Mouse (Mus musculus) liver, adult 2 months (tissue): ENCODE results near the gene Plpp7. TPM values are rescaled to one million over a fixed set of nuclear protein-coding genes. Genes with fewer than 3 reads are reported as not detected.

Experiments used
- DNase-seq: peaks from one replicate; pipeline ENCODE4 v3.0.0-alpha.2; 2011; ENCODE audit warnings: low read depth, low spot score; ENCODE audit errors: extremely low read depth
- H3K27ac ChIP-seq: fragments of 200-500 bp; replicated peaks from 2 replicates; pipeline ENCODE4 v1.5.1; 2012; ENCODE audit warnings: low read depth, mild to moderate bottlenecking, control low read depth, inconsistent platforms, low read length; ENCODE audit not compliant: insufficient read depth
- H3K27me3 ChIP-seq: fragments of 200-500 bp; 2 replicates; pipeline ENCODE4 v1.6.1; 2012; ENCODE audit warnings: mild to moderate bottlenecking, moderate library complexity, low read length, inconsistent platforms; ENCODE audit not compliant: control insufficient read depth, insufficient read depth
- H3K36me3 ChIP-seq: fragments of 200-500 bp; 2 replicates; pipeline ENCODE4 v1.6.1; 2012; ENCODE audit warnings: low read length, inconsistent platforms; ENCODE audit not compliant: control insufficient read depth, insufficient read depth
- H3K4me1 ChIP-seq: fragments of 200-500 bp; 2 replicates; pipeline ENCODE4 v1.6.1; 2011; ENCODE audit warnings: low read length; ENCODE audit not compliant: control insufficient read depth, insufficient read depth
- H3K4me3 ChIP-seq: fragments of 200-500 bp; 2 replicates; pipeline ENCODE4 v1.5.1; 2011; ENCODE audit warnings: low read depth, mild to moderate bottlenecking, control low read depth, low read length, moderate library complexity; ENCODE audit not compliant: insufficient read depth
- H3K79me2 ChIP-seq: fragments of 200-500 bp; 2 replicates; pipeline ENCODE4 v1.6.1; 2012; ENCODE audit warnings: inconsistent platforms, mild to moderate bottlenecking, low read length, moderate library complexity; ENCODE audit not compliant: control insufficient read depth, insufficient read depth
- H3K9ac ChIP-seq: fragments of 200-500 bp; 2 replicates; pipeline ENCODE4 v1.6.1; 2012; ENCODE audit warnings: low read depth, mild to moderate bottlenecking, control low read depth, inconsistent platforms, low read length
- CTCF ChIP-seq: fragments of 200-500 bp; IDR thresholded peaks from 2 replicates; pipeline ENCODE4 v1.5.1; 2011; ENCODE audit warnings: low read depth, low read length, control low read depth
- POLR2A ChIP-seq: fragments of 200-500 bp; IDR thresholded peaks from 2 replicates; pipeline ENCODE4 v1.6.1; 2011; ENCODE audit warnings: low read length, control low read depth; ENCODE audit not compliant: insufficient read depth; ENCODE audit errors: extremely low read depth
- WGBS: fragments of 180-500 bp; shearing (Covaris S2); methylation state at CpG from one replicate; pipeline ENCODE4 v1.1.7; 2018; 5-methylcytosine and 5-hydroxymethylcytosine counted together
- polyA plus RNA-seq: library from polyadenylated mRNA; depleted of rRNA; stranded (reverse); fragments of >200 nt; gene quantifications from 2 replicates; pipeline ENCODE4 v1.2.3, GENCODE M21; 2012; rRNA removed
- total RNA-seq: library from RNA; depleted of rRNA; stranded (reverse); fragments of >200 nt; gene quantifications from 2 replicates; pipeline ENCODE4 v1.2.3, GENCODE M21; 2014; rRNA removed

The Plpp7 gene
- total and polyA plus RNA-seq, 2 experiments: 0.37 to 2.3 TPM

DNA sequence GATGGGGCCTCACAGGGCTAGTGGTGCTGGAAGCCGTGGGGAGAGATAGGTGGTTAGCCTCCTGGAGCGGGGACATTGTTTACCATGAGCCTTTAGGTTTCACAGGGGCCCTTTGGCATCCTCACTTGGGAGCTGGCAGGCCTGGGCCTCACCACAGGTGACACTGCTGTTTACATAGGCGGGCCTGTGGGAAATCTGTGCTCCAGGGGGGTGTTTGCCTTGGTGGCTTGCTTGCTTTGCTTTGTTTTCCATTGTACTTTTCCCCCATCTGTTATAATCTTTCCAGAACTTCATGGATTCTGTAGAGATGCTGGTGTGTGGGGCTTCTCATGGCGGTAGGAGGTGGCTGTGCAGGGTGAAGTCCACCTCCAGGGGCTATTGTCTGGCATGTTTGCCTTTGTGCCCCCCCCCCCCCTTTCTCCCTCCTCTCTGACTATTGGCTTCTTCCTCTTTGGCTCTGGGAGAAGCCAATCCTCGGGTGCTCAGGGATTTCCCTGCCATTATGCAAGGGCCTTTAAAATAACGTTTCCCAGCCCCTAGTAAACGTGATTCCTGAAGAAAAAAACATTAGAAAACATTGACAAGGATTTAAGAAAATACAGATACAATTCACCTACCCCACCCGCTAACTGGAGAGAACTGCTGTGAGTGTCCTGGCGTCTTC, 59.1 kb downstream of the Plpp7 start:
- peak; percentile 56 for DNase-seq
- Histone ChIP-seq H3K9ac (no peak overlapping the region), H3K36me3 (no peaks in the 10 kb centered on the region), H3K4me3 (no peak overlapping the region), H3K79me2 (peaks cover 45% of the 10 kb centered on the region), H3K27me3 (no peaks in the 10 kb centered on the region), H3K4me1 (peaks cover 46% of the 10 kb centered on the region), H3K27ac (peak overlapping the region; percentile 69)
- 10% methylated on average over 9 of the region's 9 CpGs for WGBS
- TF ChIP-seq POLR2A (no peak), CTCF (no peak)

DNA sequence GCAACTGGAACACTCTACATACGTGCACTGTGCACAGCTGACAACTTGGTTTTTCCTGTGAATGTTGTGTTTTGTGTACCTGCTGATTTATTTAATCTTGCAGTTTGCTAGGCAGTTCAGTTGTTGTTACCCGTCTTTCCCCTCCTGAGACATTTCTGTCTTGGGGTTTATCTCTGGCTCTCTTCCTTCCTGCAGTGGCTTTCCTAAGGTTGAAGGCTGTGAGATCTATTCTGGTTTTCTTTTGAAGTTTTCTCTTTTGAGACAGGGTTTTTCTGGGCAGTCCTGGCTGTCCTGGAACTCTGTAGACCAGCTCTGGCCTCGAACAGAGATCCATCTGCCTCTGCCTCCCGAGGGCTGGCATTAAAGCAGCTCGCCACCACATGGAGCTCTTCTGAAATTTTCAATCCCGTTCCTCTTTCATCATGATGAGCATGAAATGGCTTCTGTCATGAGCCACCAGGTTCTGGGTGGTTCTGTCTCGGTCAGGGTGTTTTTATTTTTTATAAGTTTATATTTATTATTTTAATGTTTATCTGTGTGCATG, 59.7 kb downstream of the Plpp7 start:
- H3K79me2 ChIP-seq: peaks cover 51% of the 10 kb centered on the region
- peak overlapping the region; percentile 69 for H3K27ac ChIP-seq
- H3K27me3 ChIP-seq: no peaks in the 10 kb centered on the region
- H3K9ac ChIP-seq: no peak overlapping the region
- WGBS: 31% methylated on average over 7 of the region's 7 CpGs
- DNase-seq: no peak
- H3K4me1 ChIP-seq: peaks cover 46% of the 10 kb centered on the region
- no peak overlapping the region for H3K4me3 ChIP-seq
- no peaks in the 10 kb centered on the region for H3K36me3 ChIP-seq
- TF ChIP-seq CTCF (no peak), POLR2A (no peak)

DNA sequence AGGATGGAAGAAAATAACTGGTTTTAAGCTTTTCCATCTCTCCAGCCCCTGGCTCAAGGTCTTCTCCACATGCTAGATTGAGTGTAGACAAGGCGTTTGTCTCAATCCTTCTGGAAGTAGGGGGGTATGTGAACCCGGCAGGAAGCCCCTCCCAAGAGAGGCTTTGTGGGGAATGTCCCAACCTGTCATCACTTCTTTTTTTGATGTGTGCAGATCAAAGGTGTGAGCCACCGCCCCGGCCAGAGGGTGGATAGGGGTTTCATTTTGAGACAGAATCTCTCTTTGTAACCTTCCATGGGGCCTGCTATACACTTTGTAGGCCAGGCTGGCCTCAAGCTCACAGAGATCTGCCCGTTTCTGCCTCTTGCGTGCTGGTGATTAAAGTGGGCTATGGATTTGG, 60.3 kb downstream of the Plpp7 start:
- no peak for DNase-seq
- Histone ChIP-seq H3K9ac (no peak overlapping the region), H3K27ac (no peak overlapping the region), H3K4me3 (no peak overlapping the region), H3K27me3 (no peaks in the 10 kb centered on the region), H3K79me2 (peaks cover 56% of the 10 kb centered on the region), H3K4me1 (peaks cover 46% of the 10 kb centered on the region), H3K36me3 (no peaks in the 10 kb centered on the region)
- WGBS: 64% methylated on average over 6 of the region's 6 CpGs
- TF ChIP-seq CTCF (no peak), POLR2A (no peak)

DNA sequence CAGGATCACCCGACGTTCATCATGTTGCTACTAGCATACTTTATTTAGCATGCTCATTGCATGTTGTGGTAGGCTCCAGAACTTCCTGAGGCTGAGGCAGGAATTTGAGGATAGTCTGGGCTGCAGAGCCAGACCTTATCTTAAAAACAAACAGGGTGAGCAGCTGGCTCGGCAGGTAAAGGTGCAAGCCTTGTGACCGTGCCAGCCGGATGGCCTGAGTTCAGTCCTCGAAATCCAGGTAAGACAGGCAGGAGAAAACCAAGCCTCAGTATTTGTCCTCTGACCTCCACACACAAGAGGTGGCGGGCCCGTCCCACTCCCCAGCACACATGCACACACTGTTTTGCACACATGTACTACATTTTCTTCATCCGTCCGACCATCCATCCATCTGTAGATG, 61.3 kb downstream of the Plpp7 start:
- no peaks in the 10 kb centered on the region for H3K27me3 ChIP-seq
- no peak overlapping the region for H3K27ac ChIP-seq
- WGBS: 32% methylated on average over 10 of the region's 10 CpGs
- TF ChIP-seq POLR2A (no peak), CTCF (no peak)
- peaks cover 61% of the 10 kb centered on the region for H3K79me2 ChIP-seq
- peaks cover 46% of the 10 kb centered on the region for H3K4me1 ChIP-seq
- DNase-seq: peak; percentile 50
- no peaks in the 10 kb centered on the region for H3K36me3 ChIP-seq
- H3K4me3 ChIP-seq: no peak overlapping the region
- H3K9ac ChIP-seq: no peak overlapping the region

DNA sequence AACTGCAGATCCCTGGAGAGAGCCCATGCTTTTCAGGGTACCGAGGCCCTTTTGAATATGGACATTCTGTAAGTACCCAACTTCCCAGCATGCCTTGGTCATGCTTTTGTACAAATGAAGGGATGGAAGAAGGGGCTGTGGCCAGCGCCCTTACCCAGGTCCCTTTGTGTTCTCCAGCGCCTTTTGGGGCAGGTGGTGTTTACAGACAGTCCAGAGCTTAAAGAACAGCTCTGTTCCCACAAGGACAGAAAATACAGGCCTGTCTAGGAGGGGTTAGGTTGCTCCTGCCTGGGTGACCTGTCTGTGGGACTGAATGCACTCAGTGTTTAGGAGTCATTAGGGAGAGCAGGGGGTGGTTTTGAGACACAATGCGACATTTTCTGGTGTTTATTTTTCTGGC, 62.0 kb downstream of the Plpp7 start:
- no peak for DNase-seq
- H3K9ac ChIP-seq: no peak overlapping the region
- H3K4me1 ChIP-seq: peaks cover 43% of the 10 kb centered on the region
- 71% methylated on average over 4 of the region's 4 CpGs for WGBS
- no peaks in the 10 kb centered on the region for H3K36me3 ChIP-seq
- no peak overlapping the region for H3K27ac ChIP-seq
- H3K79me2 ChIP-seq: peaks cover 68% of the 10 kb centered on the region
- H3K4me3 ChIP-seq: no peak overlapping the region
- no peaks in the 10 kb centered on the region for H3K27me3 ChIP-seq
- TF ChIP-seq POLR2A (no peak), CTCF (no peak)

DNA sequence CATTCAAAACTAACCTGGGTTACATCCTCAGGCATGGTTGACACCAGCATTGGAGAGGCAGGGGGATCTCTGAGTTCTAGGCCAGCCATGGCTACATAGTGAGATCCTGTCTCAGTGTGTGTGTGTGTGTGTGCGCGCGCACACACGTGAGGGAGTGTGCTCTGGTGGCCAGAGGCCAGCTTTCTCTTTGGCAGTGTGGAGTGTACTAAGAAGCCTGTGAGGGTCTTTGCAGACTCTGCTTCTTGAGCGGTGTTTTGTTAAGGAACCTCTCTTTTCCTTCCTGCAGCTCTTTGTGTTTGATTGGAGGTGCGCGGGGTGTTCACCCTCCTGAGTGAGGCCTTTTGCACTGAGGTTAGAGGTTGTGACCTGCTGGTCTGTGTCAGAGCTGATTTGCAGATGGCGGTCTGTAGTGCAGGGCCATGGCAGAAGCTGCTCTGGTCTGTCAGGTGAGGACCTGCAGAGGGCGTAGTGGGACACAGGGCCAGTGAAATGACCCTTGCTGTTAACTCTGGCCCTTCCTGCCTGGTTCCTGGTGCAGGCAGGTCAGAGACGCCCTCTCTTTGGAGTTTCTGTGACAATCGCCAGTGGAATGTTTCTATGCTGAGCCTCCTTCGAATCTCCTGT, 63.4 kb downstream of the Plpp7 start:
- Histone ChIP-seq H3K4me3 (no peak overlapping the region), H3K4me1 (peaks cover 40% of the 10 kb centered on the region), H3K79me2 (peaks cover 78% of the 10 kb centered on the region), H3K27ac (no peak overlapping the region), H3K36me3 (no peaks in the 10 kb centered on the region), H3K9ac (no peak overlapping the region), H3K27me3 (no peaks in the 10 kb centered on the region)
- 35% methylated on average over 12 of the region's 12 CpGs for WGBS
- DNase-seq: peak; percentile 69
- TF ChIP-seq CTCF (peak; percentile 71), POLR2A (no peak)

Other genes starting within 250 kb of the Plpp7 start
- not detected in 2 replicates for gene Fibcd1, start 249.5 kb upstream of the Plpp7 start, total RNA-seq
- gene Fibcd1, start 249.5 kb upstream of the Plpp7 start, polyA plus RNA-seq: not detected in 2 replicates
- gene Lamc3, start 208.2 kb upstream of the Plpp7 start, total RNA-seq: 0.67 and 0.83 TPM in 2 replicates
- gene Lamc3, start 208.2 kb upstream of the Plpp7 start, polyA plus RNA-seq: 0.73 and 0.95 TPM in 2 replicates
- 0.13 and 0.18 TPM in 2 replicates for gene Aif1l, start 145.4 kb upstream of the Plpp7 start, total RNA-seq
- 0.10 and 0.16 TPM in 2 replicates for gene Aif1l, start 145.4 kb upstream of the Plpp7 start, polyA plus RNA-seq
- gene Nup214, start 121.1 kb upstream of the Plpp7 start, total RNA-seq: 5.3 and 7.1 TPM in 2 replicates
- 10.2 and 11.5 TPM in 2 replicates for gene Nup214, start 121.1 kb upstream of the Plpp7 start, polyA plus RNA-seq
- 0.37 and 0.40 TPM in 2 replicates for gene Fam78a, start 10.7 kb upstream of the Plpp7 start, total RNA-seq
- 0.54 and 0.87 TPM in 2 replicates for gene Fam78a, start 10.7 kb upstream of the Plpp7 start, polyA plus RNA-seq
- gene Prrc2b, start 55.6 kb downstream of the Plpp7 start, total RNA-seq: 5.5 and 12.5 TPM in 2 replicates
- gene Prrc2b, start 55.6 kb downstream of the Plpp7 start, polyA plus RNA-seq: 12.1 and 14.7 TPM in 2 replicates
- gene Pomt1, start 141.1 kb downstream of the Plpp7 start, total RNA-seq: 10.9 and 11.9 TPM in 2 replicates
- gene Pomt1, start 141.1 kb downstream of the Plpp7 start, polyA plus RNA-seq: 19.5 and 21.5 TPM in 2 replicates
- 27.5 and 36.7 TPM in 2 replicates for gene Uck1, start 164.6 kb downstream of the Plpp7 start, total RNA-seq
- 66.1 and 96.7 TPM in 2 replicates for gene Uck1, start 164.6 kb downstream of the Plpp7 start, polyA plus RNA-seq
- gene Golga2, start 191.9 kb downstream of the Plpp7 start, total RNA-seq: 16.0 and 17.1 TPM in 2 replicates
- 13.4 and 17.0 TPM in 2 replicates for gene Golga2, start 191.9 kb downstream of the Plpp7 start, polyA plus RNA-seq
- 313 and 384 TPM in 2 replicates for gene Swi5, start 192.5 kb downstream of the Plpp7 start, total RNA-seq
- gene Swi5, start 192.5 kb downstream of the Plpp7 start, polyA plus RNA-seq: 171 and 203 TPM in 2 replicates